In genomic region chr11:106201337-106202122, GRCm38 (mm10) we compare ENCODE assay signal across 1 mouse cellular context.
TF ChIP-seq lines count a peak whose summit lies in the region.

No protein-coding gene starts in this region.

TF ChIP-seq in CH12.LX, 34 proteins besides CTCF, POLR2A, EP300 and RAD21:
- TF ChIP-seq POLR2AphosphoS2 (IDR thresholded peaks at IDR 0.05; ENCODE audit: low read depth, low read length) (no peak), MAZ (IDR thresholded peaks at IDR 0.05; ENCODE audit: low read depth, low read length) (no peak), MYC (IDR thresholded peaks at IDR 0.05; ENCODE audit: low read depth, low read length) (peak; percentile 49; the same call in 1 of the 2 replicates), RCOR1 (conservative IDR thresholded peaks at IDR 0.05; ENCODE audit: low read depth, low read length) (no peak), NRF1 (IDR thresholded peaks at IDR 0.05; ENCODE audit: low read depth, low read length) (peak; percentile 44; the same call in 1 of the 2 replicates), IRF4 (IDR thresholded peaks at IDR 0.05; ENCODE audit: low read depth, low read length) (0 out of 2 replicates have a peak, but pooled peaks have one; percentile 1), ZNF384 (IDR thresholded peaks at IDR 0.05; ENCODE audit: low read depth, low read length) (peak; percentile 5; the same call in 1 of the 2 replicates)
